Mouse (Mus musculus): ENCODE measurements at regions not wholly inside any gene's neighbourhood (a gene's known extent, or its start where the extent isn't known, plus 50 kb on each side); places are given as distances from the start of the nearest gene placed in this dataset.

- H3K4me1 ChIP-seq: peaks cover 6% of the 10 kb centered on the region; the same call in 1 of the 2 replicates
- H3K27me3 ChIP-seq: no peaks in the 10 kb centered on the region
- no peak overlapping the region for H3K4me3 ChIP-seq
- no peaks in the 10 kb centered on the region for H3K36me3 ChIP-seq
- 60% methylated on average over 12 of the region's 12 CpGs for WGBS
- no peak overlapping the region for H3K27ac ChIP-seq
- H3K4me2 ChIP-seq (replicated peaks): no peak overlapping the region
- peaks cover 16% of the 10 kb centered on the region for H3K9me3 ChIP-seq
- no peak overlapping the region for H3K9ac ChIP-seq
- no peak for ATAC-seq (ENCODE audit: low FRiP score, low read depth)
These were observed 57.7 kb downstream of the Rpl14 start for GRCm38 (mm10) chr9:120628794-120629560.

- no peak overlapping the region for H3K4me3 ChIP-seq
- H3K9ac ChIP-seq: no peak overlapping the region
- peaks cover 6% of the 10 kb centered on the region; the same call in 1 of the 2 replicates for H3K4me1 ChIP-seq
- H3K4me2 ChIP-seq (replicated peaks): no peak overlapping the region
- no peak overlapping the region for H3K27ac ChIP-seq
- WGBS: 85% methylated on average over 11 of the region's 11 CpGs
- peaks cover 10% of the 10 kb centered on the region; the same call in 1 of the 2 replicates for H3K9me3 ChIP-seq
- H3K27me3 ChIP-seq: no peaks in the 10 kb centered on the region
- no peaks in the 10 kb centered on the region for H3K36me3 ChIP-seq
- no peak for ATAC-seq (ENCODE audit: low FRiP score, low read depth)
These were observed 58.4 kb downstream of the Rpl14 start for GRCm38 (mm10) chr9:120629609-120630008.

GRCm38 (mm10) chr9:120632821-120633220 is 61.6 kb downstream of the Rpl14 start:
- WGBS: 73% methylated on average over 10 of the region's 10 CpGs
- no peak for ATAC-seq (ENCODE audit: low FRiP score, low read depth)

GRCm38 (mm10) chr9:120642656-120643055 is 71.4 kb downstream of the Rpl14 start:
- no peaks in the 10 kb centered on the region for H3K27me3 ChIP-seq
- no peak overlapping the region for H3K27ac ChIP-seq
- no peak overlapping the region for H3K9ac ChIP-seq
- H3K9me3 ChIP-seq: no peaks in the 10 kb centered on the region
- H3K4me1 ChIP-seq: peaks cover 7% of the 10 kb centered on the region
- 90% methylated on average over 4 of the region's 4 CpGs for WGBS
- H3K4me2 ChIP-seq (replicated peaks): no peak overlapping the region
- no peaks in the 10 kb centered on the region for H3K36me3 ChIP-seq
- no peak for ATAC-seq (ENCODE audit: low FRiP score, low read depth)
- H3K4me3 ChIP-seq: no peak overlapping the region

More at GRCm38 (mm10) chr9:120632821-120633220, 61.6 kb downstream of the Rpl14 start:
- Histone ChIP-seq H3K9ac (no peak overlapping the region), H3K4me3 (no peak overlapping the region), H3K27ac (no peak overlapping the region), H3K36me3 (no peaks in the 10 kb centered on the region), H3K27me3 (no peaks in the 10 kb centered on the region), H3K4me1 (peaks cover 6% of the 10 kb centered on the region; the same call in 1 of the 2 replicates), H3K9me3 (peaks cover 3% of the 10 kb centered on the region; the same call in 1 of the 2 replicates), H3K4me2 (replicated peaks) (no peak overlapping the region)

GRCm38 (mm10) chr9:120643371-120643770 is 72.1 kb downstream of the Rpl14 start:
- Histone ChIP-seq H3K36me3 (no peaks in the 10 kb centered on the region), H3K9ac (no peak overlapping the region), H3K27ac (no peak overlapping the region), H3K9me3 (no peaks in the 10 kb centered on the region), H3K27me3 (no peaks in the 10 kb centered on the region), H3K4me1 (peaks cover 7% of the 10 kb centered on the region), H3K4me2 (replicated peaks) (no peak overlapping the region), H3K4me3 (no peak overlapping the region)
- ATAC-seq (ENCODE audit: low FRiP score, low read depth): no peak
- WGBS: 87% methylated on average over 3 of the region's 3 CpGs

GRCm38 (mm10) chr9:120645776-120646175 is 74.5 kb downstream of the Rpl14 start:
- Histone ChIP-seq H3K9me3 (no peaks in the 10 kb centered on the region), H3K4me2 (replicated peaks) (no peak overlapping the region), H3K27me3 (no peaks in the 10 kb centered on the region), H3K9ac (no peak overlapping the region), H3K27ac (no peak overlapping the region), H3K36me3 (no peaks in the 10 kb centered on the region), H3K4me3 (no peak overlapping the region), H3K4me1 (peaks cover 7% of the 10 kb centered on the region)
- ATAC-seq (ENCODE audit: low FRiP score, low read depth): no peak
- 99% methylated on average over 10 of the region's 10 CpGs for WGBS

GRCm38 (mm10) chr9:120646806-120647667 is 75.8 kb downstream of the Rpl14 start:
- H3K9me3 ChIP-seq: no peaks in the 10 kb centered on the region
- no peak overlapping the region for H3K4me3 ChIP-seq
- H3K4me1 ChIP-seq: peaks cover 7% of the 10 kb centered on the region
- 71% methylated on average over 10 of the region's 10 CpGs for WGBS
- no peak overlapping the region; the same call in 1 of the 2 replicates for H3K27ac ChIP-seq
- no peaks in the 10 kb centered on the region for H3K36me3 ChIP-seq
- no peak overlapping the region for H3K4me2 ChIP-seq (replicated peaks)
- H3K27me3 ChIP-seq: no peaks in the 10 kb centered on the region
- ATAC-seq (ENCODE audit: low FRiP score, low read depth): no peak
- no peak overlapping the region for H3K9ac ChIP-seq

GRCm38 (mm10) chr9:120647668-120647955 is 76.4 kb downstream of the Rpl14 start:
- Histone ChIP-seq H3K36me3 (no peaks in the 10 kb centered on the region), H3K4me2 (replicated peaks) (no peak overlapping the region), H3K27me3 (no peaks in the 10 kb centered on the region), H3K27ac (no peak overlapping the region), H3K4me3 (no peak overlapping the region), H3K9ac (no peak overlapping the region), H3K4me1 (peaks cover 7% of the 10 kb centered on the region), H3K9me3 (no peaks in the 10 kb centered on the region)
- WGBS: 79% methylated on average over 7 of the region's 7 CpGs
- no peak for ATAC-seq (ENCODE audit: low FRiP score, low read depth)

GRCm38 (mm10) chr9:120652733-120653132 is 81.5 kb downstream of the Rpl14 start:
- Histone ChIP-seq H3K27me3 (no peaks in the 10 kb centered on the region), H3K4me1 (peaks cover 28% of the 10 kb centered on the region), H3K9me3 (no peaks in the 10 kb centered on the region), H3K36me3 (no peaks in the 10 kb centered on the region), H3K9ac (no peak overlapping the region), H3K27ac (no peak overlapping the region), H3K4me2 (replicated peaks) (no peak overlapping the region), H3K4me3 (no peak overlapping the region)
- no peak for ATAC-seq (ENCODE audit: low FRiP score, low read depth)
- 82% methylated on average over 14 of the region's 14 CpGs for WGBS

- Histone ChIP-seq H3K9me3 (no peaks in the 10 kb centered on the region), H3K4me1 (peaks cover 30% of the 10 kb centered on the region), H3K4me3 (no peak overlapping the region), H3K36me3 (no peaks in the 10 kb centered on the region), H3K27ac (no peak overlapping the region), H3K9ac (0 out of 2 replicates have a peak overlapping the region, but pooled peaks have one; percentile 0), H3K27me3 (no peaks in the 10 kb centered on the region), H3K4me2 (replicated peaks) (no peak overlapping the region)
- WGBS: 63% methylated on average over 5 of the region's 5 CpGs
- ATAC-seq (ENCODE audit: low FRiP score, low read depth): no peak
These were observed 81.9 kb downstream of the Rpl14 start for GRCm38 (mm10) chr9:120653170-120653569.

- H3K36me3 ChIP-seq: no peaks in the 10 kb centered on the region
- no peak for ATAC-seq (ENCODE audit: low FRiP score, low read depth)
- H3K27me3 ChIP-seq: no peaks in the 10 kb centered on the region
- H3K27ac ChIP-seq: no peak overlapping the region
- no peak overlapping the region for H3K4me3 ChIP-seq
- no peak overlapping the region for H3K9ac ChIP-seq
- H3K4me1 ChIP-seq: peaks cover 38% of the 10 kb centered on the region
- WGBS: 10% methylated on average over 1 of the region's 1 CpGs
- H3K9me3 ChIP-seq: no peaks in the 10 kb centered on the region
- H3K4me2 ChIP-seq (replicated peaks): no peak overlapping the region
These were observed 83.5 kb downstream of the Rpl14 start for GRCm38 (mm10) chr9:120654736-120655135.

- H3K9me3 ChIP-seq: no peaks in the 10 kb centered on the region
- H3K27ac ChIP-seq: no peak overlapping the region
- peaks cover 44% of the 10 kb centered on the region for H3K4me1 ChIP-seq
- no peak overlapping the region for H3K4me3 ChIP-seq
- no peak for ATAC-seq (ENCODE audit: low FRiP score, low read depth)
- H3K27me3 ChIP-seq: no peaks in the 10 kb centered on the region
- H3K9ac ChIP-seq: no peak overlapping the region
- WGBS: 21% methylated on average over 5 of the region's 6 CpGs
- no peak overlapping the region for H3K4me2 ChIP-seq (replicated peaks)
- H3K36me3 ChIP-seq: no peaks in the 10 kb centered on the region
These were observed 85.7 kb downstream of the Rpl14 start for GRCm38 (mm10) chr9:120656976-120657375.
